Mouse (Mus musculus): ENCODE results near the gene Bbs12.

The Bbs12 gene

GRCm38 (mm10) chr3:37312370-37312941 lies at the start of gene Bbs12, which contains the start of gene Cetn4:
Bbs12 (plus strand) TSS chr3:37312554.
Cetn4 (minus strand) TSS chr3:37312708.
- WGBS = under 1% methylated on average over 51 of the region's 54 CpGs

DNA sequence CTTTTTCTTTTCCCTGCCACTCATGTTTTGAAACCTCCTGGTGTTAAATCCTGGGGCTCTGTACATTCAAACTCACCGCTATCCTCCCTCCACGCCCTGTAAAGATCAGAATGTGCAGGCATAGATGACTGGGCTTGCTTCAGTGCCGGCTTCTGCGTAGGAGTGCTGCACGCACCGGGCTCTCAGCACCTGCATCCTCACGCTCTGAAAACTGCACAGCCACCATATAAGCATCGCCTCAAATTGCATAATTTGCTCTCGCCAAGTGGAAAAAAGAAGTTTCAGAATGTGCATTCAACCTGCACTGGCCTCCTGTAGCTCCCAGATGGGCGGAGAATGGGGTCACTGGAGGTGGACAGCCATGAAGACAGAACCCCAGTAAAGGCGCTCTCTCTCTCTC lies 44.0 kb upstream of the Bbs12 start:
- WGBS = 69% methylated on average over 11 of the region's 11 CpGs

GRCm38 (mm10) chr3:37269926-37270325 lies 42.4 kb upstream of the Bbs12 start:
- 89% methylated on average over 4 of the region's 4 CpGs for WGBS

GRCm38 (mm10) chr3:37271209-37271608 lies 41.1 kb upstream of the Bbs12 start:
- 10% methylated on average over 1 of the region's 1 CpGs for WGBS

DNA sequence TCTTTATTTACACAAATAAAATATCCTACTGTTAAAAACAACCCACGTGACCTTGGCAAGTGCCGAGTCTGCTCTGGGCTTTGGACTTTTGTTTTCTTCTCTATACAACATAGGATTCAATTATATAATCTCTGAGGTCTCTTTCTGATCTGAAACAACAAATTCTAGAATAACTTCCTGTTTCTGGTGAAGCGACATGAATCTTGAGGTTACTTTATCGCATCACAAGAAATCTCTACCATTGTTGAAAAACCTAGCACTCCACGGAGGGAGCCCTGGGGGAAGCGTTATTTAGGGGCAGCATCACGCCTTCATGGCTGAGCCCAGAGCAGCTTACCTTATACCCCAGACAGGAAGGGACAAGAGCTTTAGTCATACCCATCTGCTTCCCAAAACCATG lies 39.3 kb upstream of the Bbs12 start:
- 81% methylated on average over 7 of the region's 7 CpGs for WGBS

GRCm38 (mm10) chr3:37274661-37275060 lies 37.7 kb upstream of the Bbs12 start:
- 81% methylated on average over 6 of the region's 6 CpGs for WGBS

DNA sequence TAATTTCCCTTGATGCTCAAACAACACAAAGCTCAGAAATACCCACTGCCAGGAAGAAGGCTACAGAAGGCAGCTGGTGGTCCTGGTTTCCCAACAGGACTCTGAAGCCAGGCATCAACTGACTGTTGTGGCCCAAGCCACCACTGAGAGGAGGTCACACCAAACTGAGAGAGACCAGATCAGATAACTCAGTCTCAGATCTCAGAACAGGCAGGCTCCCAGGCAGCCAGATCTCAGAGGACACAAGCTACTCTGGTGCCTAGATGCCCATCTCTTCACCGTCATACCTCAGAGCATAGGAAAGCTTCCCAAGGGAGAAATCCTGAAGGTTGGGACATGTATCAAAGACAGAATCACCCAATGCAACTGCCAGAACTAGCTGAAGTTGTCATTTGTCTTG lies 32.1 kb upstream of the Bbs12 start:
- 95% methylated on average over 1 of the region's 1 CpGs for WGBS

GRCm38 (mm10) chr3:37280871-37281270 lies 31.5 kb upstream of the Bbs12 start:
- WGBS = 81% methylated on average over 8 of the region's 8 CpGs

DNA sequence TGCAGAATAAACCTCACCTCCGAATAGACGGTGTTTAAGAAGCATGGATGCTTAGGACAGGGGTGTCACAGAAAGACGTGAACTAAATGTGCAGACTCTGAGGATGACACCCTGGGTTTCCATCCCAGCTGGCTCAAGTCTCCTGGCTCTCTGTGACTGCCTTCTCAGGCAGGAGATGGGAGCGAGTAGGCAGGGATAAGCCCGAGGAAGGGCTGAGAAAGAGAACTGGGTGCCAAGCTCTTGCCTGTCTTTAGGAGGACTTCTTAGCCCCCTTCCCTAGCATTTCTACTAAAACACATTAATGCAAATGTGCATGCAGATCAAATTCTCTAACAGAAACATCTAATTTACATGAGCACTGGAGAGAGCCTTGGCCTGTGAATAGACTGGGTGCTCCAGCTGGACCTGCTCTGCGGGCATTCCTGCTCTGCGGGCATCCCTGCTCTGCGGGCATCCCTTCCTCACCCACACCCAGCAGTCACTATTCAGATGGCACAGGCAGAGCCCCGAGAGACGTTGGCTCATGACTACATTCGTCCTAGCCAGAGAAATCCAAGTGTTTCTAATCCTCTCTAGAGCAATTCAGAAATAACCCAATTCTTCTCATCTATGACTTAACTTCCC lies 29.9 kb upstream of the Bbs12 start:
- 52% methylated on average over 11 of the region's 11 CpGs for WGBS

- 92% methylated on average over 4 of the region's 4 CpGs for WGBS
Observed at GRCm38 (mm10) chr3:37283234-37283633, 29.1 kb upstream of the Bbs12 start.

DNA sequence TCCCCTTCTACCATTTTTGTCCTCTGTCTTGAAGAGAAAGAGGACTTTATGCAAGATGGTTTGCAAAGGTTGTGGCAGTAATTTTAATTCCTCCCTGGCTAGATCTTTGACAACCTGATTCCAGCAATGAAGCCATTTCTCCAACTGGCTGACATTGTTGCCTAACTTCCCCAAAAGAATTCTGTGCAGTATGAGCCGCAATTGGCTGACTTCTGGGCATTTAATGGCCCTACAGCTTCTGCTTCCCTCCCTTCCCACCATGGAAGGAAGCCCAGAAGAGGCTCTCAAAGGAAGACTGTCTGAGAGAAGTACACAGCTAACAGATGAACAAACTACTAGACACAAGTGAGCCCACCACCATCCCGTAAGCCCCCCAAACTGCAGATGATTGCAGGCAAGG lies 23.1 kb upstream of the Bbs12 start:
- WGBS = 88% methylated on average over 2 of the region's 2 CpGs

DNA sequence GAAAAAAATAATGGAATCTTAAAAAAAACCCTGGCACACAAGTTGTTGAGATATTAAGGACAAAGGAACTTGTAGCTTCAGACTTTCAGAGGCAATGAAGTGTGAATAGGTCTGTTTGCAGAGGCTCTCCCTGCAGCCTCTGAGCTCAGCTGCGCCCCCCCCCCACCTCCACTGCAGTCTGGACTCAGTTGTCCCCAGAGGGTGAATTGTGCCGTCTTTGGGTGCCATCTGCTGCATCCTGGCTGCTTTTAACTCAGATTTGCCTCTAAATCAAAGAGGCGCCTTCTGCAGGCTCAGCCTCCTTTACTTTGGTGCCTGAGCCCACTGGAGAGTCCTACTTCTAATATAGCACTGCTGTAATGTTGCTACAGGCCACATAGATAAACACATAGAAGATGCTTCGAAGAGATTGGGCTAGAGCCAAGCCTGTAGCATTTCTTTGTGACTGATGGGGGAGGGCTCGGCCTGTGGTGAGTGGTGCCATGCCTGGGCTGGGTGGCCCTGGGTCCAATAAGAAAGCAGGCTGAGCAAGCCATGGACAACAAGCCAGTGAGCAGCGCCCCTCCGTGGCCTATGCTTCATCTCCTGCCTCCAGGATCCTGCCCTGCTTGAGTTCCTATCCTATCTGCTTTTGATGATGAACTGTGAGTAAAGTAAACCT lies 21.3 kb upstream of the Bbs12 start:
- 59% methylated on average over 7 of the region's 7 CpGs for WGBS

DNA sequence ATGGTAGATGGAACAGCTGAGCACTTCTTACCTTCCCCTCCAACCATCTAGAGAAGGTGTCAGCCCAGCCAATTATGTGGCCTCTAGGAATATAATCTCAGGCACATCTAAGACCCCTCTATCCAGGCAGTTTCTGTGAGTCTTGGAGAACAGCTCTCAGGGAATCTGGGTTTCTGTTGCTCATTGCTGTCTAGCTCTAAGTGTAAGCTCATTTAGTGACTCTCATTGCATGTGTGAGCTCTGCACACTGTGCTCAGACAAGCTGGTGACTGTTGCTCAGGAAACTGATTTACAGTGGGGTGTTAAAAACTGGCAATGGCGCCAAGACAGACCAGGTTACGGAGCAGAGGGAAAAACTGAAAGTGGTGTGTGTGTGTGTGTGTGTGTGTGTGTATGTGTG lies 20.4 kb upstream of the Bbs12 start:
- WGBS = 65% methylated on average over 2 of the region's 2 CpGs

GRCm38 (mm10) chr3:37292654-37293053 lies 19.7 kb upstream of the Bbs12 start:
- 82% methylated on average over 2 of the region's 2 CpGs for whole genome bisulfite sequencing

- WGBS = 87% methylated on average over 3 of the region's 3 CpGs
Observed at GRCm38 (mm10) chr3:37299470-37299869, 12.9 kb upstream of the Bbs12 start.

- 35% methylated on average over 12 of the region's 12 CpGs for WGBS
Observed at GRCm38 (mm10) chr3:37302685-37303084, 9.7 kb upstream of the Bbs12 start.

GRCm38 (mm10) chr3:37303392-37304139 lies 8.8 kb upstream of the Bbs12 start:
- 80% methylated on average over 8 of the region's 8 CpGs for WGBS

- WGBS = 2% methylated on average over 10 of the region's 10 CpGs
Observed at GRCm38 (mm10) chr3:37311897-37312369, 421 bp upstream of the Bbs12 start.

DNA sequence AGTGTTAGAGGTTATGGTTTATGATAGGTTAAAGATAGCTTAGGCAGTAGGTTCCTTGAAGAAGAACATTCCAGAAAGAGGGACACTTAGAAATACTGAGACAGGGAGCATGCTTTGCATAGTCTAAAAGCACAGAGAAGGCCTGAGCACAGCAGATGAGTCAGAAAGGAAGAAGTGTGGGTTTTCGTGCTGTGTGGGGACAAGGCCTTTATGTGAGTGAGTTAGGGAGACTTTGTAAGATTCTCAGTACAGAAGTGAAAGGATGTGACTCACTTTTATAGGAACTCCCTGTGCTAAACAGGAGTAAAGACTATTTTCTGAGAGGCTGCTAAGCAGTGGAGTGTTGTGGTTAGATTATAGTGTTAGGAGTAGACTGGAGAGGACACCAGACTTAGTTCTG lies 1.0 kb downstream of the Bbs12 start:
- 21% methylated on average over 1 of the region's 1 CpGs for WGBS

GRCm38 (mm10) chr3:37316233-37316632 lies 3.9 kb downstream of the Bbs12 start:
- WGBS = 96% methylated on average over 1 of the region's 1 CpGs

- 44% methylated on average over 3 of the region's 3 CpGs for WGBS
Observed at GRCm38 (mm10) chr3:37324310-37324709, 12.0 kb downstream of the Bbs12 start.
